Mouse (Mus musculus) CH12.LX (cell line): ENCODE measurements at regions not wholly inside any gene's neighbourhood (a gene's known extent, or its start where the extent isn't known, plus 50 kb on each side); places are given as distances from the start of the nearest gene placed in this dataset.

Source experiments
- CHD2 ChIP-seq: IDR thresholded peaks from 2 replicates; pipeline ENCODE4 v1.6.1; 2011; ENCODE audit warnings: low read length, improper control_type of control experiment
- POLR2A ChIP-seq: IDR thresholded peaks from 2 replicates; pipeline ENCODE4 v1.6.1; 2011; ENCODE audit warnings: low read depth, mild to moderate bottlenecking, improper control_type of control experiment, low read length
- ZC3H11A ChIP-seq: IDR thresholded peaks from 2 replicates; pipeline ENCODE4 v1.6.1; 2012; ENCODE audit warnings: low read depth, mild to moderate bottlenecking, inconsistent platforms, low read length, improper control_type of control experiment

DNA sequence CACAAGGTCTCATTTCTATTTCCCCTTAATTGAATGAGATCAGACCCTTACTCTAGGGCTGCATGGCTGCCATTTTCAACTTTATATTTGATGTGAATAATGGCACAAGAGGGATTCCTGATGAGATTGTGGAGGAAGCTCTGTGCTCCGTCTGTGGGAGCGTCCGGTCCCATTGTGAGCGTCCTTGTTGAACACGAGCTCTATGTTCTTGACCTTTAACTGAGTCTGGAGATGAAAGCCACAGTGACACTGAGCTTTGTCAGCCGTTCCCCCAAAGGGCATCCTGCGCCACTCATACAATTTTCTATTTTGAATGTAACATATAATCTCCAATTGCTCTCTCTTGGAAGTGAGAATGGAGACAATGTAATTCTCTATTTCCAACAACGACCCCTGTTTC, 344.5 kb downstream of the Ttll7 start:
- no peak for TF ChIP-seq POLR2A
- TF ChIP-seq CHD2, result no peak
- TF ChIP-seq ZC3H11A, result no peak
